Mouse (Mus musculus): Measurements from ENCODE around the gene Crb3. TPM values are rescaled to one million over a fixed set of nuclear protein-coding genes. Genes with fewer than 3 reads are reported as not detected.

Crb3 gene
- polyA plus RNA-seq (2015; fragmentation: Nextera tagmentation; extraction: Ambion mirVana): 50.8 and 60.8 TPM in 2 replicates

- H3K9me3 ChIP-seq: no peaks in the 10 kb centered on the region
- H3K4me3 ChIP-seq (replicated peaks): peak within 1 kb of the TSS; percentile 71
- no peaks in the 10 kb centered on the region for H3K36me3 ChIP-seq
- peaks cover 17% of the 10 kb centered on the region; the same call in 1 of the 2 replicates for H3K4me1 ChIP-seq
- WGBS: 1% methylated on average over 18 of the region's 22 CpGs
- peak within 1 kb of the TSS; percentile 96 for H3K4me2 ChIP-seq
- peak within 1 kb of the TSS; percentile 89 for H3K27ac ChIP-seq
- H3K27me3 ChIP-seq (replicated peaks): peaks cover 22% of the 10 kb centered on the region
- peak within 1 kb of the TSS; percentile 34; the same call in 1 of the 2 replicates for H3K9ac ChIP-seq
- no peak for ATAC-seq (ENCODE audit: insufficient read depth, low FRiP score, low read depth)
These were observed at the start of gene Crb3 for GRCm38 (mm10) chr17:57058891-57059485. Gene Crb3, plus strand, starts transcription at chr17:57059105.

DNA sequence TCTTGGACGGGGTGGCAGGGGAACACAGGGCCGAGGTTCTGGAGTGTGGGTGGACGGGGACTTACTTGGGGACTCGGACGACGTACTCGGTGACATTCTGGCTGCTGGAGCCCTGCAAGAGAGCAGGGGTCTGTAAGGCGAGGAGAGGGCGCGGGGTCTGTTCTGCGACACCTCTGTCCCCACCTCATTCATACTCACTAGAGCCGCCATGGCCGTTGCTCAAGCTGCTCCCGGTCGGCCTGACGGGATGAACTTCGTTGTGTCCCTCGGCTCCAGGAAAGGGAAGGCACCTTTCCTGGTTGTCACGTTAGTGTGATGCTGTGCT lies 48.0 kb upstream of the Crb3 start:
- H3K9ac ChIP-seq: peak overlapping the region; percentile 70
- peaks cover 6% of the 10 kb centered on the region; the same call in 1 of the 2 replicates for H3K4me1 ChIP-seq
- ATAC-seq (ENCODE audit: insufficient read depth, low FRiP score, low read depth): peak; percentile 15; the same call in 1 of the 2 replicates
- H3K36me3 ChIP-seq: peaks cover 24% of the 10 kb centered on the region
- H3K9me3 ChIP-seq: no peaks in the 10 kb centered on the region
- H3K4me2 ChIP-seq: peak overlapping the region; percentile 78
- WGBS: under 1% methylated on average over 19 of the region's 19 CpGs
- H3K4me3 ChIP-seq (replicated peaks): peak overlapping the region; percentile 70
- H3K27me3 ChIP-seq (replicated peaks): no peaks in the 10 kb centered on the region
- peak overlapping the region; percentile 64 for H3K27ac ChIP-seq

DNA sequence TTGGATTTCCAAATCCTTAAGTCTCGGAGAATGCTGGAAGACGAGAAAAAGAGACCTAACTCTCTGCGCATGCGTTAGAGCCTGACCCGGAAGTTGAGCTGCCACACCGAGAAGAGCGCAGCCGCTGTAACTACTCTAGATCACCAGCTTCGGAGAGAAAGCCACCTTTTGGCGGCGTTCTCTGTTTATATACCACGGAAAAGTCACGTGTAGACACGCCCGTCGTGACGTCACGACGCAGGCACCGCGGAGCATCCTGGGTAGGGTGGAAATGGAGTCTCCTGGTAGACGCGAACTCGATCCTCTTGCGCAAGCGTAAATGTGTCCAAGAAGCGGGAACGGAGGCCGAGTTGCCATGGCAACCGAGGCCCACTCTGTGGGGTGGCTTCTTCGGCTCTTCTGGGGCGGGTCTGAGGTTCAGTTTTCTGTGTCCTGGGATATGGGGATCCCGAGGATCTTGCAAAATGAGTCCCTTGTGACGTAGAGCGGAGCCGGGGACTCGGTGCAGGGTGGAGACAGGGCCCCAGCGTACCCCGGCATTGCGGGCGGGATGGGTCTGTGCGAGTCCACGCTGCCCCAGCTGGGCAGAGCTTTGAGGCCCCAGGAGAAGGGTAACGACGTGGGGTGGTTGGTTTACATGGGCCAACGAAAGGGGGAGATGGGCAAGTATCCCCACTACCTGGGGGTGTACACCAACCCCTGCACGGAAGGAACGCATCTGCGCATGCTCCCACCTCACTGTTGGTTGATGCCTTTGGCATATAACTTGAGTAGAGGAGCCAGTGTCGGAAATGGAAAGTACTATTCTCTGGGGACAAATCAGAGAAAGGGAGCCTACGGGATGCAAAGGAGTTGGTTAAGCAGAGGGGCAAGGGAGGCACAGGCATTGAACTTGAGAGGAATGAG lies 47.4 kb upstream of the Crb3 start, which contains the start of the genes Gtf2f1 and Gm17949:
TSS of gene Gtf2f1 (minus strand) at position 53 of the 906 bp plus-strand sequence.
TSS of gene Gm17949 (plus strand) at position 234 of the 906 bp plus-strand sequence.
- H3K4me2 ChIP-seq: peak within 1 kb of the TSS; percentile 84
- H3K4me1 ChIP-seq: peaks cover 6% of the 10 kb centered on the region; the same call in 1 of the 2 replicates
- peak within 1 kb of the TSS; percentile 94 for H3K27ac ChIP-seq
- WGBS: under 1% methylated on average over 51 of the region's 51 CpGs
- H3K9ac ChIP-seq: peak within 1 kb of the TSS; percentile 70
- no peaks in the 10 kb centered on the region for H3K27me3 ChIP-seq (replicated peaks)
- H3K36me3 ChIP-seq: peaks cover 18% of the 10 kb centered on the region
- peak; percentile 89 for ATAC-seq (ENCODE audit: insufficient read depth, low FRiP score, low read depth)
- H3K9me3 ChIP-seq: no peaks in the 10 kb centered on the region
- H3K4me3 ChIP-seq (replicated peaks): peak within 1 kb of the TSS; percentile 70

DNA sequence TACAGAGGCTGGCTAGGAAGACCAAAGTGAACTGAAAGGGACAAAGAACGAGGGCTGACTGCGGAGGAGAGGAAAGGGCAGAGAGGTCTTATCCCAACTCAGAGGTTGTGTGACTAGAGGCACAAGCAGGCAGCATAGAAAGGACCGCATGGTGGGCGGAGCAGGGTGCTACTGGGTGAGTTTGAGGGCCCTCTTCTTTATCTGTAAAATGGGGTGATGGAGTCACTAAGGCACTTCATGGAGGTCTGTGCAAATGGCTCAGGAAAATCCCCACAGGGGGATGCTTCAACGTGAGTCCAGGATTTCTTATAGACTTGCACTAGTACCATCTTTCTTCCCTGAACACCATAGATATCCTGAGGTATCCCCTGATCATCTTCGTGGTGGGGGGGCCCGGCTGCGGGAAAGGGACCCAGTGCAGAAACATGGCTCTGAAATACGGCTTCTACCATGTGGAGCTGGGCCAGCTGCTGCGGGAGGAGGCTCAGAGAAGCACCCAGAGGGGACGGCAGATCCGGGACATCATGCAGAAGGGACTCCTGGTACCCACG lies 46.6 kb upstream of the Crb3 start:
- 0 out of 2 replicates have a peak overlapping the region, but pooled peaks have one; percentile 50 for H3K9ac ChIP-seq
- 65% methylated on average over 13 of the region's 13 CpGs for WGBS
- ATAC-seq (ENCODE audit: insufficient read depth, low FRiP score, low read depth): no peak

DNA sequence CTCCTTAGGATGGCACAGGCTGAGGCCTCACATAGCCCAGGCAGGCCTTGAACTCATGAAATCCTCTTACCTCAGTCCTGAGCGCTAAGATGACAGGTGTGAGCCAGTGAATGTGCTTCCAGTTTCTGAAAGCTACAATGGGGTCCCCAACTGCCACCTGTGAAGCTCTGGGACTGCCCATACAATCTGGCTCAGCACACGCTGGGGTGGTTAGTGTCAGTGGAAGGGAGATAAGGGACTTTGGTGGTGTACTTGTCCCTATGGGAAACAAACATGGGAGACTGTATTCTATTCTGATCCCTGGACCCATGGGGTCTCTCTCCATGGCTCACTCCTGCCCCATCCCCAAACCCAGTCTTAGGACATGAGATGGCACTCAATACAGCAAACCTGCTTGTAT lies 39.2 kb upstream of the Crb3 start:
- Histone ChIP-seq H3K36me3 (peaks cover 44% of the 10 kb centered on the region), H3K9me3 (no peaks in the 10 kb centered on the region), H3K4me2 (no peak overlapping the region), H3K9ac (no peak overlapping the region), H3K27me3 (replicated peaks) (no peaks in the 10 kb centered on the region), H3K4me1 (no peaks in the 10 kb centered on the region), H3K27ac (no peak overlapping the region), H3K4me3 (replicated peaks) (no peak overlapping the region)
- WGBS: 83% methylated on average over 2 of the region's 2 CpGs
- peak; percentile 38; the same call in 1 of the 2 replicates for ATAC-seq (ENCODE audit: insufficient read depth, low FRiP score, low read depth)

More for the DNA sequence above, 46.6 kb upstream of the Crb3 start:
- peak overlapping the region; percentile 70 for H3K4me3 ChIP-seq (replicated peaks)
- H3K36me3 ChIP-seq: peaks cover 13% of the 10 kb centered on the region; the same call in 1 of the 2 replicates
- peak overlapping the region; percentile 84 for H3K4me2 ChIP-seq
- no peaks in the 10 kb centered on the region for H3K9me3 ChIP-seq
- H3K27ac ChIP-seq: peak overlapping the region; percentile 94
- no peaks in the 10 kb centered on the region for H3K27me3 ChIP-seq (replicated peaks)
- peaks cover 6% of the 10 kb centered on the region; the same call in 1 of the 2 replicates for H3K4me1 ChIP-seq

DNA sequence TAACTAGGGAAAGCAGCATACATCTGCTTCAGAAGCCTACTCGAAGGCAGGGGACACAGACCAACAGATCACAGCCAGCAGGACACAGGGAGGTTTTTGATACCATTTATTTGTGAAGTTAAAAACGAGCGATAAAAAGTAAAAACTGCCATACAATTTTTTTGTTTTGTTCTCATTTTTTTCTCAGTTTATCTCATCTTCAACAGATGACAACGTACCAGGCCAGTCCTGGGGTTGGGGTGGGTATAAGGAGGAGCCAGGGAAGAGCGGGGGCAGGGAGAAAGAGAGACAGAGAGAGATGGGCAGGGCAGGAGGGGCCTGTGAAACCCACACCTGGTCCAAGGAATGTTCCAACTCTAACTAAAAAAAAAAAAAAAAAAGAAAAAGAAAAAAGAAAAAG lies 37.9 kb upstream of the Crb3 start:
- Histone ChIP-seq H3K4me2 (no peak overlapping the region), H3K27me3 (replicated peaks) (no peaks in the 10 kb centered on the region), H3K4me1 (no peaks in the 10 kb centered on the region), H3K36me3 (peaks cover 56% of the 10 kb centered on the region), H3K9ac (no peak overlapping the region), H3K9me3 (no peaks in the 10 kb centered on the region), H3K27ac (no peak overlapping the region), H3K4me3 (replicated peaks) (no peak overlapping the region)
- no peak for ATAC-seq (ENCODE audit: insufficient read depth, low FRiP score, low read depth)
- WGBS: 84% methylated on average over 5 of the region's 5 CpGs

DNA sequence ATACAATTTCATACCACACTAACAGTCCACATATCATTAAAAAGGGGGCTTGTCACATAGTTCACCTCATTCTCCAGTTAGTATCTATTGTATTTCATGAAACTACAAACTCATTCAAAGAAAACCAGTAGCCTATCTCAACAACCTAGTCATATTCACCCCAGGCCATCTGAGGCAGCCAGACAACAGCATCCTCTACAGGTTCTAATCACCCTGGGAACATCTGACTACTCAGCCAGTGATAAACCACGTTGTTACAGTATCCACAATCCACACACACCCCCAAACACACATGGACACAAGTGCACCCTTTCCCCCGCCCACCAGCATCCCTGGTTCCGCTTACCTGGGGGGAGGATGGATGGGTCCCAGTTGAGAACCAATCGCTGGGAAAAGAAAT lies 31.4 kb upstream of the Crb3 start:
- ATAC-seq (ENCODE audit: insufficient read depth, low FRiP score, low read depth): no peak
- Histone ChIP-seq H3K27me3 (replicated peaks) (no peaks in the 10 kb centered on the region), H3K9ac (no peak overlapping the region), H3K27ac (no peak overlapping the region), H3K4me2 (no peak overlapping the region), H3K4me1 (peaks cover 17% of the 10 kb centered on the region), H3K4me3 (replicated peaks) (no peak overlapping the region), H3K9me3 (no peaks in the 10 kb centered on the region), H3K36me3 (peaks cover 61% of the 10 kb centered on the region)
- WGBS: 89% methylated on average over 4 of the region's 4 CpGs

DNA sequence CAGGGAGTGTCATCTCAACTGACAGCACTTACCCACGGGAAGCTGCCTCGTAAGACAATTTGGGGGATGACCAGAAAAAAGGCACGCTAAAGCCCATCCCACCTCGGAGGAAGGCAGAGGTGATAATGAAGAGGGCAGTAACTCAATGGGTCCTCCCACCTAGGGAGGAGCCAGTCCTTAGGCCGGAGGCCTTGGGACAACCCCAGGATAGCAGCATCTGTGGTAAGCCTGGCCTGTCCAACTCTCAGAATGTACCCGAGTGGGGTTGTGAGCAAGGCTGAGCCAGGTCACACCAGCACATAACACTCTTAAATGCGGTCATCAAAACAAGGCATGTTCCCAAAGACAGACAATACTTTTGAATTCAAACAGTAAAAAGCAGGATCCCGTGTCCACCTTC lies 29.2 kb upstream of the Crb3 start:
- H3K4me3 ChIP-seq (replicated peaks): peak overlapping the region; percentile 97
- no peaks in the 10 kb centered on the region for H3K27me3 ChIP-seq (replicated peaks)
- no peak for ATAC-seq (ENCODE audit: insufficient read depth, low FRiP score, low read depth)
- H3K9me3 ChIP-seq: no peaks in the 10 kb centered on the region
- H3K36me3 ChIP-seq: peaks cover 39% of the 10 kb centered on the region
- 0 out of 2 replicates have a peak overlapping the region, but pooled peaks have one; percentile 100 for H3K9ac ChIP-seq
- no peak overlapping the region for H3K27ac ChIP-seq
- 26% methylated on average over 8 of the region's 8 CpGs for WGBS
- H3K4me1 ChIP-seq: peaks cover 17% of the 10 kb centered on the region
- peak overlapping the region; percentile 76 for H3K4me2 ChIP-seq

- no peaks in the 10 kb centered on the region for H3K27me3 ChIP-seq (replicated peaks)
- under 1% methylated on average over 61 of the region's 99 CpGs for WGBS
- no peak for ATAC-seq (ENCODE audit: insufficient read depth, low FRiP score, low read depth)
- peaks cover 17% of the 10 kb centered on the region for H3K4me1 ChIP-seq
- peaks cover 25% of the 10 kb centered on the region; the same call in 1 of the 2 replicates for H3K36me3 ChIP-seq
- H3K4me3 ChIP-seq (replicated peaks): peak within 1 kb of the TSS; percentile 97
- peak within 1 kb of the TSS; percentile 91 for H3K27ac ChIP-seq
- H3K4me2 ChIP-seq: peak within 1 kb of the TSS; percentile 76
- H3K9me3 ChIP-seq: no peaks in the 10 kb centered on the region
- peak within 1 kb of the TSS; percentile 100 for H3K9ac ChIP-seq
These were observed 27.8 kb upstream of the Crb3 start, which contains the start of gene Khsrp for GRCm38 (mm10) chr17:57030931-57031660. Gene Khsrp, minus strand, starts transcription at chr17:57031522.

- under 1% methylated on average over 38 of the region's 38 CpGs for WGBS
- Histone ChIP-seq H3K9me3 (no peaks in the 10 kb centered on the region), H3K4me2 (peak overlapping the region; percentile 67), H3K9ac (no peak overlapping the region), H3K27ac (peak overlapping the region; percentile 91), H3K4me1 (peaks cover 17% of the 10 kb centered on the region), H3K27me3 (replicated peaks) (no peaks in the 10 kb centered on the region), H3K36me3 (peaks cover 18% of the 10 kb centered on the region; the same call in 1 of the 2 replicates), H3K4me3 (replicated peaks) (peak overlapping the region; percentile 97)
- ATAC-seq (ENCODE audit: insufficient read depth, low FRiP score, low read depth): peak; percentile 96
These were observed 27.1 kb upstream of the Crb3 start for GRCm38 (mm10) chr17:57031661-57032420.

All from stomach, embryonic 15.5 days (tissue).